Mouse (Mus musculus): ENCODE data around the gene Col1a2. TPM values are rescaled to one million over a fixed set of nuclear protein-coding genes. Genes with fewer than 3 reads are reported as not detected.

Gene Col1a2
- polyA plus RNA-seq, 1 experiment from 2014 or later, result 24.8 TPM

DNA sequence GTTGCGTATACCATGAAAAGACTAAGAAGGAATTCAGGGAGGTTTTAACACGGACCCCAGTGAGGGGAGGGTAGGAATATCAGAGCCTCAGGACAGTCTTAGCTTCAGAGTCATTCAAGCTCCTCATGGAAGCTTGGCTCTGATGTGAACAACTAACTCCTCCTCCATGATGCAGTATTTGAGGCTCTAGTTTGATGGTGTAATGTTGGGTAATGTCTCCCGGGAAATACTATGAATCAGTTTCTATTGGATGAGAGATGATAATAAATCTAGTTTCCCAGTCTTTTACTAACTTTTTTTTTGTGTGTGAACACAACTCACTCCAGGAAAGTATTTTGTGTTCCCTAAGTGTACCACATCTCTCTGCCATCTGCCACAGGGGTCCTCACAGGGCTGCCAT is 84.1 kb downstream of the Col1a2 start:
- no peak overlapping the region for H3K4me2 ChIP-seq (ENCODE audit: low read depth, low read length)
- DNase-seq (no peak), ATAC-seq (no peak)
- no peaks in the 10 kb centered on the region for H3K9me3 ChIP-seq (ENCODE audit: low read length)
- no peak overlapping the region for H3K27ac ChIP-seq (ENCODE audit: low read depth)
- no peaks in the 10 kb centered on the region for H3K27me3 ChIP-seq (ENCODE audit: insufficient read depth, low read length)
- no peaks in the 10 kb centered on the region for H3K36me3 ChIP-seq (replicated peaks; ENCODE audit: insufficient read depth, low read length)
- TF ChIP-seq EP300 (IDR thresholded peaks at IDR 0.05; ENCODE audit: low read depth) (no peak), CTCF (IDR thresholded peaks at IDR 0.05; ENCODE audit: low read depth) (no peak)
- H3K4me3 ChIP-seq (ENCODE audit: low read depth, low read length), result no peak overlapping the region
- no peaks in the 10 kb centered on the region; the same call in 1 of the 2 replicates for H3K4me1 ChIP-seq (ENCODE audit: insufficient read depth)
- WGBS (ENCODE audit: insufficient replicate concordance), result 78% methylated on average over 3 of the region's 3 CpGs
- no peak overlapping the region for H3K9ac ChIP-seq (replicated peaks)

DNA sequence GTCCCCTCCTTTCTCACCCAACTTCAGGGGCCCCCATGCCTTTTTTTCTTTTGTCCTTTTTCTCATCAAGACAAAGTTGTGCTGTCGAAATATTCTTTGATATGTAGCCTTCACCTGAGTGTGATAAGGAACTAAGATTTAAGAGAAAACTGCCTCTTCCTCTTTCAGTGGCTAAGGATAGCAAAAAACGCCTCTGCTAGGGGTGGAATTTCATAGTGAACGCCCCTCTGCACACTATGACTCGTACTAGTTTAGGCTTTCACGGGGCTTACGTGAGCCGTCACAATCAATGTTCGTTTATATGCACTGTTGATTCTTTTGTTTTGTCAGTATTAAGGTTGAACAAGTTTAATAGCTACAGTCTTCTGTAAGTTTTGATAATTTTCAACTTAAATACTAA is 85.5 kb downstream of the Col1a2 start:
- no peaks in the 10 kb centered on the region for H3K9me3 ChIP-seq (ENCODE audit: low read length)
- no peaks in the 10 kb centered on the region; the same call in 1 of the 2 replicates for H3K4me1 ChIP-seq (ENCODE audit: insufficient read depth)
- ATAC-seq (no peak), DNase-seq (no peak)
- H3K4me2 ChIP-seq (ENCODE audit: low read depth, low read length), result no peak overlapping the region
- H3K27me3 ChIP-seq (ENCODE audit: insufficient read depth, low read length), result no peaks in the 10 kb centered on the region
- no peak overlapping the region for H3K9ac ChIP-seq (replicated peaks)
- no peak for TF ChIP-seq CTCF (IDR thresholded peaks at IDR 0.05; ENCODE audit: low read depth)
- TF ChIP-seq EP300 (IDR thresholded peaks at IDR 0.05; ENCODE audit: low read depth), result no peak
- H3K36me3 ChIP-seq (replicated peaks; ENCODE audit: insufficient read depth, low read length), result no peaks in the 10 kb centered on the region
- H3K4me3 ChIP-seq (ENCODE audit: low read depth, low read length), result no peak overlapping the region
- WGBS (ENCODE audit: insufficient replicate concordance), result 44% methylated on average over 8 of the region's 8 CpGs
- no peak overlapping the region for H3K27ac ChIP-seq (ENCODE audit: low read depth)

Other genes starting within 250 kb of the Col1a2 start
- 8.0 and 8.5 TPM in 2 replicates for gene Casd1, start 96.0 kb downstream of the Col1a2 start, polyA plus RNA-seq (2015; fragmentation: Nextera tagmentation; extraction: Ambion mirVana)
- 27.4 and 30.1 TPM in 2 replicates for gene Sgce, start 242.4 kb downstream of the Col1a2 start, polyA plus RNA-seq (2015; fragmentation: Nextera tagmentation; extraction: Ambion mirVana)
- gene Peg10, start 242.5 kb downstream of the Col1a2 start, polyA plus RNA-seq (2015; fragmentation: Nextera tagmentation; extraction: Ambion mirVana), result 1.1 and 1.2 TPM in 2 replicates

All from liver, postnatal 0 days (tissue).